Comparison of ENCODE assay signal across 8 mouse cellular contexts in the genomic region with DNA sequence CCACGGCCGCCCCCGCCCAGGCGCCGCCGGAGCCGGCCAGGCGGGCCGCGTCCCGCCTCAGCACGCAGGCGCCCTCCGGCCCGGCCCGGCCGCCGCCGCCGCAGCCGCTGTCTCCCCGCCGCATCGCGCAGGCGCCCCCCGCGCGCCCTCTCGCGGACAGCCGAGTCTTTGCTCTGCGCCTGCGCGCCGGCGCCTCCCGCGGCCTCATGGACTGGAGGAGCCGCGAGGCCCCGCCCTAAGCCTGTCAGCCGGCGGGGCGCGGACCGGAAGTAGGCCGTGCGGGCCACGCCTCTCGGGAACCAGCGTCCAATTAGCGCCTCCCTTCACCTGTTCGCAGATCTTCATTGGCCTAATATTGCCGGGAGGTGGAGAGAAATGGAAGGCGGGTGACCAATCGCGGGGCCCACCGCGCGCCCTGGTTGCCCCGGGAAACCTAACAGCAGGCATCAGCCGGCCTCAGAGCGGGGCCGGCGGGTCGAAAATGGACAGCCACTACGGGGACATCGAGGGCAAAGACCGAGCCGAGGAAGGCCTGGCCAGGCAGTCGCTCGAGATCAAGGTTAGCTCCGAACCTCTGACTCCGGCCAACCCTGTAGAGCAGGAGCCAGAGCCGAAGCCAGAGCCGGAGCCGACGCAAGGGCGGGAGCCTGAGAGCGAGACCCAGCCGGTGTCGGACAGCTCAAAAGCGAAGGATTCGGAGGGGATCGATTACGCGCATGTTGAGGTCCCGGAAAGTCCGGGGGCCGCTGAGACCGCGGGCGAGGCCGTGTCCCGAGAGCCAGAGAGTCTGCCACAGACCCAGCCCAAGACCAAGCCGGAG. TPM values are rescaled to one million over a fixed set of nuclear protein-coding genes. Genes with fewer than 3 reads are reported as not detected.
DNase-seq lines count a peak whose midpoint lies in the region; ATAC-seq and TF ChIP-seq lines count a peak whose summit lies in the region.

TSS of gene Tada2b (minus strand) at position 115 of the 820 bp plus-strand sequence.
TSS of gene Ccdc96 (plus strand) at position 418 of the 820 bp plus-strand sequence.

- no peaks in the 10 kb centered on the region for H3K9me3 ChIP-seq in heart, embryonic 12.5 days (replicated peaks)
- H3K9me3 ChIP-seq in kidney, postnatal 0 days (replicated peaks; ENCODE audit: low read length): no peaks in the 10 kb centered on the region
- H3K9me3 ChIP-seq in liver, embryonic 11.5 days (ENCODE audit: control insufficient read depth, low read length): no peaks in the 10 kb centered on the region
- no peaks in the 10 kb centered on the region for H3K9me3 ChIP-seq in stomach, embryonic 14.5 days (ENCODE audit: control insufficient read depth, low read depth, low read length)

- peak; percentile 99 for DNase-seq in CD4-positive helper T cell, adult 2 months (ENCODE audit: low read depth, low spot score)
- DNase-seq in brain, embryonic 18.5 days (ENCODE audit: low read depth, low spot score): peak; percentile 97
- peak; percentile 100 for DNase-seq in kidney, postnatal 0 days (ENCODE audit: low spot score)
- peak; percentile 96 for DNase-seq in liver, embryonic 11.5 days (ENCODE audit: low spot score)
- DNase-seq in naive thymus-derived CD4-positive, alpha-beta T cell, adult 2 months (ENCODE audit: low read depth): peak; percentile 99

- TF ChIP-seq CTCF in kidney, postnatal 0 days (IDR thresholded peaks at IDR 0.05; ENCODE audit: low read depth): peak; percentile 60

- peak within 1 kb of the TSS; percentile 99 for H3K4me2 ChIP-seq in heart, embryonic 12.5 days
- H3K4me2 ChIP-seq in kidney, postnatal 0 days (ENCODE audit: low read length): peak within 1 kb of the TSS; percentile 92
- peak within 1 kb of the TSS; percentile 100 for H3K4me2 ChIP-seq in liver, embryonic 11.5 days
- peak within 1 kb of the TSS; percentile 95 for H3K4me2 ChIP-seq in stomach, embryonic 14.5 days (replicated peaks; ENCODE audit: low read depth, low read length)

- ATAC-seq in erythroid progenitor cell, adult 5-6 weeks (replicated peaks; ENCODE audit: low FRiP score, poor library complexity, severe bottlenecking): peak; percentile 92
- peak; percentile 99 for ATAC-seq in heart, embryonic 12.5 days (ENCODE audit: insufficient number of reproducible peaks, low FRiP score)
- ATAC-seq in kidney, postnatal 0 days (replicated peaks; ENCODE audit: low FRiP score, low read depth): peak; percentile 97
- peak; percentile 98 for ATAC-seq in liver, embryonic 11.5 days (replicated peaks; ENCODE audit: low FRiP score)
- peak; percentile 97 for ATAC-seq in stomach, embryonic 14.5 days (ENCODE audit: insufficient number of reproducible peaks, insufficient read depth, low FRiP score, low read depth)

- H3K9ac ChIP-seq in heart, embryonic 12.5 days: peak within 1 kb of the TSS; percentile 92
- peak within 1 kb of the TSS; percentile 91 for H3K9ac ChIP-seq in kidney, postnatal 0 days (ENCODE audit: low read depth, low read length)
- H3K9ac ChIP-seq in liver, embryonic 11.5 days (ENCODE audit: low read depth, low read length): peak within 1 kb of the TSS; percentile 93
- peak within 1 kb of the TSS; percentile 87 for H3K9ac ChIP-seq in stomach, embryonic 14.5 days (replicated peaks; ENCODE audit: low read depth, low read length)

- peaks cover 40% of the 10 kb centered on the region for H3K4me1 ChIP-seq in heart, embryonic 12.5 days (replicated peaks)
- peaks cover 20% of the 10 kb centered on the region for H3K4me1 ChIP-seq in kidney, postnatal 0 days (replicated peaks; ENCODE audit: insufficient read depth, low read length)
- peaks cover 35% of the 10 kb centered on the region for H3K4me1 ChIP-seq in liver, embryonic 11.5 days (replicated peaks; ENCODE audit: control insufficient read depth, insufficient read depth, low read length)
- H3K4me1 ChIP-seq in stomach, embryonic 14.5 days (ENCODE audit: control insufficient read depth, insufficient read depth, low read length): peaks cover 10% of the 10 kb centered on the region; the same call in 1 of the 2 replicates

- H3K27me3 ChIP-seq in heart, embryonic 12.5 days (replicated peaks): peaks cover 28% of the 10 kb centered on the region
- peaks cover 4% of the 10 kb centered on the region; the same call in 1 of the 2 replicates for H3K27me3 ChIP-seq in kidney, postnatal 0 days (ENCODE audit: insufficient read depth, low read length)
- peaks cover 14% of the 10 kb centered on the region for H3K27me3 ChIP-seq in liver, embryonic 11.5 days (replicated peaks; ENCODE audit: control insufficient read depth, insufficient read depth, low read length)
- H3K27me3 ChIP-seq in stomach, embryonic 14.5 days (ENCODE audit: control insufficient read depth, insufficient read depth, low read length): 0 out of 2 replicates have a peak, but pooled peaks cover 2% of the 10 kb centered on the region

- 6% methylated on average over 97 of the region's 97 CpGs for WGBS in heart, embryonic 12.5 days
- 1% methylated on average over 94 of the region's 97 CpGs for WGBS in kidney, postnatal 0 days
- WGBS in liver, embryonic 11.5 days: under 1% methylated on average over 91 of the region's 97 CpGs
- WGBS in stomach, embryonic 14.5 days: under 1% methylated on average over 94 of the region's 97 CpGs

- peak within 1 kb of the TSS; percentile 52 for H3K27ac ChIP-seq in heart, embryonic 12.5 days (ENCODE audit: poor library complexity, severe bottlenecking)
- peak within 1 kb of the TSS; percentile 77 for H3K27ac ChIP-seq in kidney, postnatal 0 days
- H3K27ac ChIP-seq in liver, embryonic 11.5 days (ENCODE audit: low read depth, low read length): peak within 1 kb of the TSS; percentile 26; the same call in 1 of the 2 replicates
- H3K27ac ChIP-seq in stomach, embryonic 14.5 days (ENCODE audit: low read length): 0 out of 2 replicates have a peak within 1 kb of the TSS, but pooled peaks have one; percentile 44

- 0 out of 2 replicates have a peak, but pooled peaks cover 7% of the 10 kb centered on the region for H3K36me3 ChIP-seq in heart, embryonic 12.5 days
- no peaks in the 10 kb centered on the region for H3K36me3 ChIP-seq in kidney, postnatal 0 days (ENCODE audit: insufficient read depth, low read length)
- no peaks in the 10 kb centered on the region for H3K36me3 ChIP-seq in liver, embryonic 11.5 days (ENCODE audit: control insufficient read depth, insufficient read depth, low read length)
- no peaks in the 10 kb centered on the region for H3K36me3 ChIP-seq in stomach, embryonic 14.5 days (ENCODE audit: control insufficient read depth, insufficient read depth, low read length)

- H3K4me3 ChIP-seq in heart, embryonic 12.5 days: peak within 1 kb of the TSS; percentile 83
- peak within 1 kb of the TSS; percentile 92 for H3K4me3 ChIP-seq in kidney, postnatal 0 days (replicated peaks; ENCODE audit: low read depth, low read length)
- peak within 1 kb of the TSS; percentile 88 for H3K4me3 ChIP-seq in liver, embryonic 11.5 days (ENCODE audit: low read depth, low read length)
- peak within 1 kb of the TSS; percentile 94 for H3K4me3 ChIP-seq in stomach, embryonic 14.5 days (ENCODE audit: low read depth, low read length)

RNA-seq across cellular contexts. Expression of gene Tada2b, which starts in this region (rescaled TPM):
- total RNA-seq in erythroid progenitor cell, adult 5-6 weeks (2015; ENCODE audit: low replicate concordance): 10.5 and 13.8 TPM in 2 replicates
- 7.6 and 16.3 TPM in 2 replicates for total RNA-seq in erythroid progenitor cell, adult 5-6 weeks (2017; ENCODE audit: low replicate concordance)
- polyA plus RNA-seq in heart, embryonic 12.5 days (2016; fragmentation: Nextera tagmentation; extraction: Ambion mirVana): 1.6 and 1.9 TPM in 2 replicates
- polyA plus RNA-seq in kidney, postnatal 0 days (2015; fragmentation: Nextera tagmentation; extraction: Ambion mirVana): 2.4 and 2.6 TPM in 2 replicates
- polyA plus RNA-seq in liver, embryonic 11.5 days (2014; fragmentation: Nextera tagmentation; extraction: Ambion mirVana): 2.8 and 3.1 TPM in 2 replicates
- polyA plus RNA-seq in stomach, embryonic 14.5 days (2014; fragmentation: Nextera tagmentation; extraction: Ambion mirVana): 3.6 and 4.5 TPM in 2 replicates

RNA-seq across cellular contexts. Expression of gene Ccdc96, which starts in this region (rescaled TPM):
- total RNA-seq in erythroid progenitor cell, adult 5-6 weeks (2015; ENCODE audit: low replicate concordance): 1.7 and 2.9 TPM in 2 replicates
- total RNA-seq in erythroid progenitor cell, adult 5-6 weeks (2017; ENCODE audit: low replicate concordance): 1.8 and 2.7 TPM in 2 replicates
- 0.28 and 0.29 TPM in 2 replicates for polyA plus RNA-seq in heart, embryonic 12.5 days (2016; fragmentation: Nextera tagmentation; extraction: Ambion mirVana)
- 0.68 and 0.74 TPM in 2 replicates for polyA plus RNA-seq in kidney, postnatal 0 days (2015; fragmentation: Nextera tagmentation; extraction: Ambion mirVana)
- 0.26 and 0.34 TPM in 2 replicates for polyA plus RNA-seq in liver, embryonic 11.5 days (2014; fragmentation: Nextera tagmentation; extraction: Ambion mirVana)
- polyA plus RNA-seq in stomach, embryonic 14.5 days (2014; fragmentation: Nextera tagmentation; extraction: Ambion mirVana): 0.29 and 0.38 TPM in 2 replicates

Comparison
In these comparisons a context has a peak if more than half of its experiments do, and no peak if none do; other contexts are left out.
1. Peak in every context shown above with its lines: DNase-seq, ATAC-seq, H3K4me3 ChIP-seq and H3K27ac ChIP-seq.
2. H3K27ac ChIP-seq: peak in every context shown above with its lines; median percentile 77 in kidney, postnatal 0 days; 52 in heart, embryonic 12.5 days; 44 in stomach, embryonic 14.5 days; 26 in liver, embryonic 11.5 days.